Mouse (Mus musculus) intestine, postnatal 0 days (tissue): Measurements from ENCODE around the gene Casc3. TPM values are rescaled to one million over a fixed set of nuclear protein-coding genes. Genes with fewer than 3 reads are reported as not detected.

Source experiments
- ATAC-seq: fragments of 200-750 bp; cut with Nextera tagmentation; 2 replicates; pipeline ENCODE4 v1.8.0; 2017; ENCODE audit warnings: mild to moderate bottlenecking, moderate TSS enrichment, moderate library complexity
- H3K27ac ChIP-seq: fragments of 300-500 bp; sonication (generic); 2 replicates; pipeline ENCODE4 v1.5.1; 2014; ENCODE audit warnings: mild to moderate bottlenecking, low read depth, low read length, moderate library complexity
- H3K27me3 ChIP-seq: fragments of 300-500 bp; sonication (generic); replicated peaks from 2 replicates; pipeline ENCODE4 v1.6.1; 2014; ENCODE audit warnings: low read length, mixed read lengths; ENCODE audit not compliant: control insufficient read depth, insufficient read depth
- H3K36me3 ChIP-seq: fragments of 300-500 bp; sonication (generic); 2 replicates; pipeline ENCODE4 v1.6.1; 2014; ENCODE audit warnings: mild to moderate bottlenecking, moderate library complexity; ENCODE audit not compliant: control insufficient read depth, insufficient read depth
- H3K4me1 ChIP-seq: fragments of 300-500 bp; sonication (generic); replicated peaks from 2 replicates; pipeline ENCODE4 v1.6.1; 2014; ENCODE audit warnings: antibody characterized with exemption, low read length, mixed read lengths; ENCODE audit not compliant: control insufficient read depth, insufficient read depth
- H3K4me2 ChIP-seq: fragments of 300-500 bp; sonication (generic); replicated peaks from 2 replicates; pipeline ENCODE4 v1.6.1; 2014; ENCODE audit warnings: low read depth, mild to moderate bottlenecking, moderate library complexity
- H3K4me3 ChIP-seq: fragments of 300-500 bp; sonication (generic); 2 replicates; pipeline ENCODE4 v1.5.1; 2014; ENCODE audit warnings: low read depth, low read length
- H3K9ac ChIP-seq: fragments of 300-500 bp; sonication (generic); 2 replicates; pipeline ENCODE4 v1.6.1; 2014; ENCODE audit warnings: mild to moderate bottlenecking, low read depth, low read length
- H3K9me3 ChIP-seq: fragments of 300-500 bp; sonication (generic); 2 replicates; pipeline ENCODE4 v1.6.1; 2016; ENCODE audit warnings: mixed run types; ENCODE audit not compliant: control insufficient read depth
- CTCF ChIP-seq: sonication (generic); IDR thresholded peaks from 2 replicates; pipeline ENCODE4 v1.5.1; 2016; ENCODE audit warnings: low read depth, mild to moderate bottlenecking, control low read depth, antibody characterized with exemption, moderate library complexity
- WGBS: fragments of 180-500 bp; shearing (Covaris S2); extraction: QIAGEN DNeasy Blood & Tissue Kit; methylation state at CpG from one replicate; pipeline ENCODE4 v1.1.7; 2014; 5-methylcytosine and 5-hydroxymethylcytosine counted together
- polyA plus RNA-seq: library from polyadenylated mRNA; unstranded; fragments of >200 nt; fragmentation: Nextera tagmentation; extraction: Ambion mirVana; gene quantifications from 2 replicates; pipeline ENCODE4 v1.2.1, GENCODE M21; 2015

The Casc3 gene
- polyA plus RNA-seq, 1 experiment from 2014 or later, result 10.8 TPM

GRCm38 (mm10) chr11:98863751-98864429 lies 59.2 kb downstream of the Casc3 start:
- under 1% methylated on average over 37 of the region's 39 CpGs for WGBS

GRCm38 (mm10) chr11:98867293-98867692 lies 62.6 kb downstream of the Casc3 start:
- 91% methylated on average over 12 of the region's 12 CpGs for WGBS
- Histone ChIP-seq H3K4me2 (no peak overlapping the region), H3K9ac (no peak overlapping the region), H3K4me3 (no peak overlapping the region), H3K4me1 (no peaks in the 10 kb centered on the region), H3K9me3 (no peaks in the 10 kb centered on the region), H3K27ac (no peak overlapping the region), H3K36me3 (peaks cover 23% of the 10 kb centered on the region), H3K27me3 (no peaks in the 10 kb centered on the region)
- no peak for TF ChIP-seq CTCF
- ATAC-seq, result no peak

More at GRCm38 (mm10) chr11:98863751-98864429, 59.2 kb downstream of the Casc3 start:
- no peaks in the 10 kb centered on the region for H3K9me3 ChIP-seq
- H3K27ac ChIP-seq, result peak overlapping the region; percentile 85
- peak; percentile 60 for ATAC-seq
- no peaks in the 10 kb centered on the region for H3K27me3 ChIP-seq
- H3K4me2 ChIP-seq, result peak overlapping the region; percentile 78
- peaks cover 12% of the 10 kb centered on the region for H3K36me3 ChIP-seq
- no peak for TF ChIP-seq CTCF
- peak overlapping the region; percentile 80 for H3K4me3 ChIP-seq
- H3K4me1 ChIP-seq, result no peaks in the 10 kb centered on the region
- peak overlapping the region; percentile 91 for H3K9ac ChIP-seq

- no peaks in the 10 kb centered on the region for H3K27me3 ChIP-seq
- peaks cover 6% of the 10 kb centered on the region; the same call in 1 of the 2 replicates for H3K4me1 ChIP-seq
- H3K4me3 ChIP-seq, result no peak overlapping the region
- H3K27ac ChIP-seq, result no peak overlapping the region
- H3K9ac ChIP-seq, result no peak overlapping the region
- no peak for TF ChIP-seq CTCF
- 83% methylated on average over 8 of the region's 8 CpGs for WGBS
- H3K9me3 ChIP-seq, result no peaks in the 10 kb centered on the region
- no peak overlapping the region for H3K4me2 ChIP-seq
- ATAC-seq, result no peak
- peaks cover 27% of the 10 kb centered on the region for H3K36me3 ChIP-seq
These were observed 65.2 kb downstream of the Casc3 start for GRCm38 (mm10) chr11:98869906-98870305.

GRCm38 (mm10) chr11:98870791-98871190 lies 66.1 kb downstream of the Casc3 start:
- Histone ChIP-seq H3K4me1 (peaks cover 6% of the 10 kb centered on the region; the same call in 1 of the 2 replicates), H3K9ac (no peak overlapping the region), H3K4me2 (no peak overlapping the region), H3K9me3 (no peaks in the 10 kb centered on the region), H3K4me3 (no peak overlapping the region), H3K27me3 (no peaks in the 10 kb centered on the region), H3K27ac (no peak overlapping the region), H3K36me3 (peaks cover 28% of the 10 kb centered on the region)
- no peak for TF ChIP-seq CTCF
- 0 out of 2 replicates have a peak, but pooled peaks have one; percentile 36 for ATAC-seq
- WGBS, result 71% methylated on average over 5 of the region's 5 CpGs

- Histone ChIP-seq H3K4me1 (peaks cover 6% of the 10 kb centered on the region; the same call in 1 of the 2 replicates), H3K36me3 (peaks cover 28% of the 10 kb centered on the region), H3K27me3 (no peaks in the 10 kb centered on the region), H3K9ac (no peak overlapping the region), H3K27ac (no peak overlapping the region), H3K4me2 (no peak overlapping the region), H3K9me3 (no peaks in the 10 kb centered on the region), H3K4me3 (no peak overlapping the region)
- no peak for TF ChIP-seq CTCF
- 74% methylated on average over 4 of the region's 4 CpGs for WGBS
- ATAC-seq, result no peak
These were observed 66.7 kb downstream of the Casc3 start for GRCm38 (mm10) chr11:98871416-98871815.

- Histone ChIP-seq H3K4me2 (no peak overlapping the region), H3K4me1 (peaks cover 6% of the 10 kb centered on the region; the same call in 1 of the 2 replicates), H3K4me3 (no peak overlapping the region), H3K27ac (no peak overlapping the region), H3K36me3 (peaks cover 27% of the 10 kb centered on the region), H3K9ac (no peak overlapping the region), H3K27me3 (no peaks in the 10 kb centered on the region), H3K9me3 (no peaks in the 10 kb centered on the region)
- WGBS, result 75% methylated on average over 4 of the region's 4 CpGs
- no peak for ATAC-seq
- no peak for TF ChIP-seq CTCF
These were observed 67.3 kb downstream of the Casc3 start for GRCm38 (mm10) chr11:98872040-98872439.
